Mouse (Mus musculus) forebrain, postnatal 0 days (tissue): ENCODE measurements around the gene Usp29. TPM values are rescaled to one million over a fixed set of nuclear protein-coding genes. Genes with fewer than 3 reads are reported as not detected.
"Not testable (repeated sequence)": the region's sequence is repeated elsewhere in the genome, so short reads cannot be mapped to it uniquely, and the experiment has no call there.

Experiments
- ATAC-seq: fragments of 200-750 bp; cut with Nextera tagmentation; 2 replicates; pipeline ENCODE4 v1.8.0; 2017; ENCODE audit warnings: mild to moderate bottlenecking, moderate library complexity
- DNase-seq: peaks from one replicate; pipeline ENCODE4 v3.0.0-alpha.2; 2015
- H3K27ac ChIP-seq: fragments of 300-500 bp; sonication (generic); 2 replicates; pipeline ENCODE4 v1.5.1; 2014; ENCODE audit warnings: low read depth, mild to moderate bottlenecking, antibody characterized with exemption, low read length, moderate library complexity, mixed read lengths
- H3K27me3 ChIP-seq: fragments of 300-500 bp; sonication (generic); 2 replicates; pipeline ENCODE4 v1.6.1; 2014; ENCODE audit warnings: mild to moderate bottlenecking, low read length, mixed read lengths; ENCODE audit not compliant: insufficient read depth
- H3K36me3 ChIP-seq: fragments of 300-500 bp; sonication (generic); 2 replicates; pipeline ENCODE4 v1.6.1; 2014; ENCODE audit warnings: mild to moderate bottlenecking, moderate library complexity; ENCODE audit not compliant: insufficient read depth
- H3K4me1 ChIP-seq: fragments of 300-500 bp; sonication (generic); 2 replicates; pipeline ENCODE4 v1.6.1; 2014; ENCODE audit warnings: antibody characterized with exemption; ENCODE audit not compliant: insufficient read depth
- H3K4me2 ChIP-seq: fragments of 300-500 bp; sonication (generic); 2 replicates; pipeline ENCODE4 v1.6.1; 2014; ENCODE audit warnings: low read depth, mild to moderate bottlenecking, moderate library complexity
- H3K4me3 ChIP-seq: fragments of 300-500 bp; sonication (generic); 2 replicates; pipeline ENCODE4 v1.5.1; 2014; ENCODE audit warnings: low read depth, low read length, mixed read lengths
- H3K9ac ChIP-seq: fragments of 300-500 bp; sonication (generic); 2 replicates; pipeline ENCODE4 v1.6.1; 2014; ENCODE audit warnings: mild to moderate bottlenecking
- H3K9me3 ChIP-seq: fragments of 300-500 bp; sonication (generic); 2 replicates; pipeline ENCODE4 v1.6.1; 2016; ENCODE audit warnings: low read length
- CTCF ChIP-seq: sonication (generic); IDR thresholded peaks from 2 replicates; pipeline ENCODE4 v1.5.1; 2016; ENCODE audit warnings: antibody characterized with exemption, control low read depth, low read depth
- WGBS: fragments of 180-500 bp; shearing (Covaris S2); extraction: QIAGEN DNeasy Blood & Tissue Kit; methylation state at CpG from one replicate; pipeline ENCODE4 v1.1.7; 2014; 5-methylcytosine and 5-hydroxymethylcytosine counted together
- polyA plus RNA-seq: library from polyadenylated mRNA; unstranded; fragments of >200 nt; fragmentation: Nextera tagmentation; extraction: Ambion mirVana; gene quantifications from 2 replicates; pipeline ENCODE4 v1.2.1, GENCODE M21; 2015
- total RNA-seq: library from RNA; depleted of rRNA; stranded (reverse); fragments of >200 nt; gene quantifications from 2 replicates; pipeline ENCODE4 v1.2.3, GENCODE M21; 2014

The Usp29 gene
- total and polyA plus RNA-seq, 2 experiments from 2014 or later = 21.9 to 97.8 TPM

GRCm38 (mm10) chr7:6869556-6869955 lies 139.2 kb downstream of the Usp29 start:
- peaks cover 9% of the 10 kb centered on the region; the same call in 1 of the 2 replicates for H3K4me1 ChIP-seq
- no peak for TF ChIP-seq CTCF
- peak; percentile 89 for ATAC-seq
- H3K27ac ChIP-seq = no peak overlapping the region
- no peak overlapping the region for H3K4me3 ChIP-seq
- DNase-seq = peak; percentile 60
- no peaks in the 10 kb centered on the region for H3K36me3 ChIP-seq
- 52% methylated on average over 1 of the region's 1 CpGs for WGBS
- no peaks in the 10 kb centered on the region for H3K27me3 ChIP-seq
- no peaks in the 10 kb centered on the region for H3K9me3 ChIP-seq
- H3K4me2 ChIP-seq = no peak overlapping the region
- no peak overlapping the region for H3K9ac ChIP-seq

DNA sequence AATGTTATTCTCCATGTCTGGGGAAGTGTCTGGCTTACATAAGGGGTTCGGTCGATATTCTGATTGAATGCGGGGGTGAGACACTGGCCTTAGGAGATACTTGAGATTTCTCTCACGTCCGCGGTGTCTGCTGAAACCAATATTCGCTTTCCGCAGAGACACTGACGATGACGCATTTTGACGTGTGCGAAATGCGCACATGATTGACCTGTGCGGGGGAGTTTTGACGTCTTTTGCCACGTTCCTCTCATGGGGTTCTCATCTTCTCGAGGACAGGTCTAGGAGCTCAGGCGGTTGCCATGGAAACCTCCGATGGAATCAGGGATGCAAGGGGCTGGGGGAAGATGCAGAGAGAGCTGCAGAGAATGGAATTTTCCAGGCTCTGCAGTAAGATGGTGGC lies 144.1 kb downstream of the Usp29 start:
- ATAC-seq (peak; percentile 66), DNase-seq (peak; percentile 61)
- no peaks in the 10 kb centered on the region for H3K27me3 ChIP-seq
- peaks cover 6% of the 10 kb centered on the region; the same call in 1 of the 2 replicates for H3K4me1 ChIP-seq
- no peaks in the 10 kb centered on the region for H3K36me3 ChIP-seq
- H3K4me3 ChIP-seq = no peak overlapping the region
- H3K9ac ChIP-seq = no peak overlapping the region
- no peak for TF ChIP-seq CTCF
- no peaks in the 10 kb centered on the region for H3K9me3 ChIP-seq
- WGBS = 60% methylated on average over 19 of the region's 19 CpGs
- H3K4me2 ChIP-seq = no peak overlapping the region
- H3K27ac ChIP-seq = 0 out of 2 replicates have a peak overlapping the region, but pooled peaks have one; percentile 21

DNA sequence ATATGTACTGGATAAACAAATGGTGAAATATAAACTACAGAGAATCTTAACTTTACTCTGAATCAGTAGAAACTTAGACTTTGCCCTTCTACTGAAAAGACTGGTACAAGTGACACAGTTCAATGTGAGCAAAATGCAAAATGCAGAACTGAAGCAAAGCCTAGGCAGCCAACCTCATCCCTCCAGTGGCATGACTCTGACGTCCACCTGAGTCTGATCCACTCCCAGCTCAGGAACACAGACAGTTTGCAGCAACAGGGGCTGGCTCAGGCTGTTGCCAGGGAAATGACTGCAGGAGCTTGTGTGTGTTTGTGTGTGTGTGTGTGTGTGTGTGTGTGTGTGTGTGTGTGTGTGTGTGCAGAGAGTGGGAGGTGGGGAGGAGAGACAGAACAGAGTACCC lies 147.8 kb downstream of the Usp29 start:
- 33% methylated on average over 1 of the region's 1 CpGs for WGBS
- ATAC-seq (no peak), DNase-seq (no peak)
- H3K9ac ChIP-seq = no peak overlapping the region
- no peaks in the 10 kb centered on the region for H3K9me3 ChIP-seq
- no peaks in the 10 kb centered on the region for H3K4me1 ChIP-seq
- no peak for TF ChIP-seq CTCF
- H3K36me3 ChIP-seq = no peaks in the 10 kb centered on the region
- H3K27me3 ChIP-seq = no peaks in the 10 kb centered on the region
- no peak overlapping the region for H3K4me3 ChIP-seq
- no peak overlapping the region for H3K4me2 ChIP-seq
- no peak overlapping the region for H3K27ac ChIP-seq

DNA sequence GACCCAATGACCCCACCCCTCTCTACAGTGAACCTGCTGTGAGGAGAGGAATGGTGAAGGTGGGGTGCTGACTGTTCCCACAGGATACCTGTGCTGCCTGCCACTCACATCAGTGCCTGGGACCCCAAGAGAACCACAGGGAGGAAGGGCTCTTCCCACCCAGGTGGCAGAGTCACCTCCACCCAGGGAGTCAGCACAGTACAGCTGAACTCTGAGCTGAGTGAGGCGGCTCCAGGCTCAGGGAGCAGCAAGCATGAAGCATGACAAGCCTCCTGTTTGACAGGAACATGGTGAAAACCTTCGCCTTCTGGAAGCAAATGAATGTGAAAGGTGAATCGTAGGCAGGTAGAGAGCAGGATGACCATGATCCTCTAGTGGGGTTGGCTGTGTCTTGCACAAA lies 148.5 kb downstream of the Usp29 start:
- H3K4me1 ChIP-seq = not testable (repeated sequence)

DNA sequence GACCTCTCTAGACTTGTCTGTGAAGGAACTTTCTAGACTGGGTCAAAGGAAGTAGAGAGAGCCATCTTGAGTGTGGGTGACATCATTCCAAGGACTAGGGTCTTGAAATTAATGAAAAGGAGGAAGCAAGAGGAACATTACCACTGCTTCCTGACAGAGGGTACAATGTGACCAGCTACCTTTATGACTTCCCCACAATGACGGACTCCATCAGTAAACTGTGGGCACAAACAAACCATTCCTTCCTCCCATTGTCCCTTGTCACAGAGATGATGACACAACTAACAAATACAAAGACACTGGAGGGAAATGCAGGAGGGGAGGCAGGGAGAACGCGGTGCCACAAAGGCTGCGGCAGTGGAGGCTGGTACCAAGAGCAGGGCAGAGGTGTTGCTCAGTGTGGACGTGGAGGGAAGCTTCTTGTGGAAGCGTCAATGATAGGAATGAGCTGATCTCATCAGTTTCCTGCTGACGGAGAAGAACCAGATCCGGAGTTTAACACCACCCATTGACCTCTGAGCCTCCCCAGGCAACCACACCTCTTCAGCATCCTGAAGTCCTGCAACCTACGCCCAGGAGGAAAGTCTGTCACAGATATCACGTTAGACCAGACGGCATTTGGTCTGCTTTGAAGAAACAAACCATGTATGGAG lies 149.3 kb downstream of the Usp29 start:
- Histone ChIP-seq H3K4me1 (no peaks in the 10 kb centered on the region), H3K27me3 (no peaks in the 10 kb centered on the region), H3K27ac (no peak overlapping the region), H3K4me2 (no peak overlapping the region), H3K9ac (no peak overlapping the region), H3K36me3 (no peaks in the 10 kb centered on the region), H3K4me3 (no peak overlapping the region), H3K9me3 (no peaks in the 10 kb centered on the region)
- TF ChIP-seq CTCF = no peak
- no peak for ATAC-seq
- DNase-seq = no peak
- WGBS = 89% methylated on average over 11 of the region's 11 CpGs

More for the DNA sequence above, 148.5 kb downstream of the Usp29 start:
- 90% methylated on average over 3 of the region's 3 CpGs for WGBS
- not testable (repeated sequence) for H3K4me3 ChIP-seq, DNase-seq, H3K4me2 ChIP-seq, H3K9me3 ChIP-seq, ATAC-seq, H3K36me3 ChIP-seq, H3K27ac ChIP-seq, H3K27me3 ChIP-seq, H3K9ac ChIP-seq

GRCm38 (mm10) chr7:6880918-6881317 lies 150.5 kb downstream of the Usp29 start:
- not testable (repeated sequence) for H3K4me1 ChIP-seq, H3K9me3 ChIP-seq, H3K4me2 ChIP-seq, H3K4me3 ChIP-seq, DNase-seq, H3K27ac ChIP-seq, H3K9ac ChIP-seq, H3K27me3 ChIP-seq, H3K36me3 ChIP-seq, ATAC-seq
- no CpG with 5 or more reads among the region's 1 CpGs for WGBS

DNA sequence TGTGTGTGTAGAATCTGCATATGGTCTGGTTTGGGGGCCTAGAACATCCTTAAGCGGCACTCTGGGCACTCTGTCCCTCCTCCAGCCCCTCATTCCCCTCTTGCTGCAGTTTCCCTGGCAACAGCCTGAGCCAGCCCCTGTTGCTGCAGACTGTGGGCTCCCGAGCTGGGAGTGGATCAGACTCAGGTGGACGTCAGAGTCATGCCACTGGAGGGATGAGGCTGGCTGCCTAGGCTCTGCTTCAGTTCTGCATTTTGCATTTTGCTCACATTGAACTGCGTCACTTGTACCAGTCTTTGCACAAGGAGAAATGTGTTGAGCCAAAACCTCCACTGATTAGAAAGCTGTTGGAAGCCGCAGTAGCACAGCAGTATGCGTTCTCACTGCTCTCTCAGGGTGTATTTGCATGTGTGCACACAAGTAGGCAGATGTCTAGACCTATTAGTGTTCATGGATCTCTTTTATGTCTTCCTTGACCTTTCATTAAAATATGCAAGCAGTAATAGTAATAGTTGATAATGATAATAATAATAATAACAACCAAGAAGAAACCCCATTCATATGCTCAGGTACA lies 151.2 kb downstream of the Usp29 start:
- no peaks in the 10 kb centered on the region for H3K27me3 ChIP-seq
- no peak overlapping the region for H3K4me2 ChIP-seq
- H3K36me3 ChIP-seq = no peaks in the 10 kb centered on the region
- DNase-seq (peak; percentile 57), ATAC-seq (peak; percentile 95)
- H3K4me3 ChIP-seq = no peak overlapping the region
- H3K4me1 ChIP-seq = no peaks in the 10 kb centered on the region
- TF ChIP-seq CTCF = no peak
- WGBS = 25% methylated on average over 6 of the region's 6 CpGs
- H3K9me3 ChIP-seq = no peaks in the 10 kb centered on the region
- peak overlapping the region; percentile 50 for H3K27ac ChIP-seq
- no peak overlapping the region for H3K9ac ChIP-seq
